Mouse (Mus musculus): Measurements from ENCODE around the gene Spaar. TPM values are rescaled to one million over a fixed set of nuclear protein-coding genes. Genes with fewer than 3 reads are reported as not detected.

Gene Spaar
- total and polyA plus RNA-seq, 2 experiments from 2014 or later: 0.25 to 0.29 TPM

GRCm38 (mm10) chr4:43760460-43760859 lies 30.6 kb downstream of the Spaar start:
- Histone ChIP-seq H3K27me3 (ENCODE audit: insufficient read depth, low read length) (no peaks in the 10 kb centered on the region), H3K9me3 (ENCODE audit: low read length) (no peaks in the 10 kb centered on the region), H3K9ac (no peak overlapping the region), H3K27ac (ENCODE audit: low read depth, low read length) (no peak overlapping the region), H3K4me1 (ENCODE audit: insufficient read depth) (no peaks in the 10 kb centered on the region), H3K4me2 (ENCODE audit: low read depth) (no peak overlapping the region), H3K4me3 (ENCODE audit: low read depth, low read length) (no peak overlapping the region), H3K36me3 (ENCODE audit: insufficient read depth) (no peaks in the 10 kb centered on the region)
- DNase-seq: no peak
- peak; percentile 37; the same call in 1 of the 2 replicates for TF ChIP-seq CTCF (IDR thresholded peaks at IDR 0.05; ENCODE audit: low read depth)
- 81% methylated on average over 10 of the region's 10 CpGs for WGBS
- ATAC-seq: no peak

- Histone ChIP-seq H3K27ac (ENCODE audit: low read depth, low read length) (no peak overlapping the region), H3K27me3 (ENCODE audit: insufficient read depth, low read length) (no peaks in the 10 kb centered on the region), H3K36me3 (ENCODE audit: insufficient read depth) (no peaks in the 10 kb centered on the region), H3K4me2 (ENCODE audit: low read depth) (no peak overlapping the region), H3K9me3 (ENCODE audit: low read length) (no peaks in the 10 kb centered on the region), H3K4me3 (ENCODE audit: low read depth, low read length) (no peak overlapping the region), H3K4me1 (ENCODE audit: insufficient read depth) (no peaks in the 10 kb centered on the region), H3K9ac (no peak overlapping the region)
- 79% methylated on average over 2 of the region's 2 CpGs for WGBS
- TF ChIP-seq CTCF (IDR thresholded peaks at IDR 0.05; ENCODE audit: low read depth): no peak
- ATAC-seq (no peak), DNase-seq (no peak)
Measured at GRCm38 (mm10) chr4:43761336-43761735, 31.5 kb downstream of the Spaar start.

GRCm38 (mm10) chr4:43763410-43763809 lies 33.6 kb downstream of the Spaar start:
- Histone ChIP-seq H3K9ac (no peak overlapping the region), H3K27me3 (ENCODE audit: insufficient read depth, low read length) (no peaks in the 10 kb centered on the region), H3K4me3 (ENCODE audit: low read depth, low read length) (no peak overlapping the region), H3K27ac (ENCODE audit: low read depth, low read length) (no peak overlapping the region), H3K9me3 (ENCODE audit: low read length) (no peaks in the 10 kb centered on the region), H3K4me2 (ENCODE audit: low read depth) (no peak overlapping the region), H3K36me3 (ENCODE audit: insufficient read depth) (no peaks in the 10 kb centered on the region), H3K4me1 (ENCODE audit: insufficient read depth) (no peaks in the 10 kb centered on the region)
- DNase-seq (peak; percentile 79), ATAC-seq (peak; percentile 60; the same call in 1 of the 2 replicates)
- peak; percentile 84 for TF ChIP-seq CTCF (IDR thresholded peaks at IDR 0.05; ENCODE audit: low read depth)
- WGBS: 20% methylated on average over 7 of the region's 7 CpGs

- no peak for TF ChIP-seq CTCF (IDR thresholded peaks at IDR 0.05; ENCODE audit: low read depth)
- Histone ChIP-seq H3K9ac (no peak overlapping the region), H3K4me1 (ENCODE audit: insufficient read depth) (no peaks in the 10 kb centered on the region), H3K27ac (ENCODE audit: low read depth, low read length) (no peak overlapping the region), H3K36me3 (ENCODE audit: insufficient read depth) (no peaks in the 10 kb centered on the region), H3K4me3 (ENCODE audit: low read depth, low read length) (no peak overlapping the region), H3K9me3 (ENCODE audit: low read length) (no peaks in the 10 kb centered on the region), H3K4me2 (ENCODE audit: low read depth) (no peak overlapping the region), H3K27me3 (ENCODE audit: insufficient read depth, low read length) (no peaks in the 10 kb centered on the region)
- 82% methylated on average over 5 of the region's 5 CpGs for WGBS
- DNase-seq: no peak
- no peak for ATAC-seq
Measured at GRCm38 (mm10) chr4:43768341-43768740, 38.5 kb downstream of the Spaar start.

- TF ChIP-seq CTCF (IDR thresholded peaks at IDR 0.05; ENCODE audit: low read depth): no peak
- ATAC-seq (no peak), DNase-seq (no peak)
- WGBS: 94% methylated on average over 2 of the region's 2 CpGs
- no peak overlapping the region for H3K4me3 ChIP-seq (ENCODE audit: low read depth, low read length)
- H3K36me3 ChIP-seq (ENCODE audit: insufficient read depth): no peaks in the 10 kb centered on the region
- no peaks in the 10 kb centered on the region for H3K9me3 ChIP-seq (ENCODE audit: low read length)
- no peak overlapping the region for H3K27ac ChIP-seq (ENCODE audit: low read depth, low read length)
- no peaks in the 10 kb centered on the region for H3K4me1 ChIP-seq (ENCODE audit: insufficient read depth)
- no peak overlapping the region for H3K9ac ChIP-seq
- H3K27me3 ChIP-seq (ENCODE audit: insufficient read depth, low read length): no peaks in the 10 kb centered on the region
- no peak overlapping the region for H3K4me2 ChIP-seq (ENCODE audit: low read depth)
Measured at GRCm38 (mm10) chr4:43769374-43769773, 39.5 kb downstream of the Spaar start.

- Histone ChIP-seq H3K27me3 (ENCODE audit: insufficient read depth, low read length) (no peaks in the 10 kb centered on the region), H3K9ac (no peak within 1 kb of the TSS), H3K4me2 (ENCODE audit: low read depth) (no peak within 1 kb of the TSS), H3K9me3 (ENCODE audit: low read length) (no peaks in the 10 kb centered on the region), H3K4me3 (ENCODE audit: low read depth, low read length) (no peak within 1 kb of the TSS), H3K4me1 (ENCODE audit: insufficient read depth) (no peaks in the 10 kb centered on the region), H3K36me3 (ENCODE audit: insufficient read depth) (no peaks in the 10 kb centered on the region), H3K27ac (ENCODE audit: low read depth, low read length) (no peak within 1 kb of the TSS)
- ATAC-seq (no peak), DNase-seq (no peak)
- 85% methylated on average over 6 of the region's 6 CpGs for WGBS
- no peak for TF ChIP-seq CTCF (IDR thresholded peaks at IDR 0.05; ENCODE audit: low read depth)
Measured at GRCm38 (mm10) chr4:43770909-43771308, 41.1 kb downstream of the Spaar start, which contains the start of gene Olfr159. TSS of gene Olfr159 (minus strand) at chr4:43771009.

- no peak for TF ChIP-seq CTCF (IDR thresholded peaks at IDR 0.05; ENCODE audit: low read depth)
- WGBS: 57% methylated on average over 6 of the region's 6 CpGs
- Histone ChIP-seq H3K4me1 (ENCODE audit: insufficient read depth) (no peaks in the 10 kb centered on the region), H3K27ac (ENCODE audit: low read depth, low read length) (no peak overlapping the region), H3K4me3 (ENCODE audit: low read depth, low read length) (no peak overlapping the region), H3K9me3 (ENCODE audit: low read length) (no peaks in the 10 kb centered on the region), H3K27me3 (ENCODE audit: insufficient read depth, low read length) (no peaks in the 10 kb centered on the region), H3K36me3 (ENCODE audit: insufficient read depth) (no peaks in the 10 kb centered on the region), H3K4me2 (ENCODE audit: low read depth) (no peak overlapping the region), H3K9ac (no peak overlapping the region)
- DNase-seq (no peak), ATAC-seq (no peak)
Measured at GRCm38 (mm10) chr4:43771626-43772025, 41.8 kb downstream of the Spaar start.
